Mouse (Mus musculus) cortical plate, adult 2 months (tissue): ENCODE measurements around the gene Sct. TPM values are rescaled to one million over a fixed set of nuclear protein-coding genes. Genes with fewer than 3 reads are reported as not detected.

ENCODE experiments used
- H3K27ac ChIP-seq: fragments of 200-500 bp; 2 replicates; pipeline ENCODE4 v1.5.1; 2012; ENCODE audit warnings: low read length, control low read depth, inconsistent platforms; ENCODE audit not compliant: insufficient read depth
- H3K4me1 ChIP-seq: fragments of 200-500 bp; 2 replicates; pipeline ENCODE4 v1.6.1; 2011; ENCODE audit warnings: low read length; ENCODE audit not compliant: control insufficient read depth, insufficient read depth
- H3K4me3 ChIP-seq: fragments of 200-500 bp; 2 replicates; pipeline ENCODE4 v1.5.1; 2011; ENCODE audit warnings: mild to moderate bottlenecking, low read length, control low read depth; ENCODE audit not compliant: insufficient read depth
- CTCF ChIP-seq: fragments of 200-500 bp; IDR thresholded peaks from 2 replicates; pipeline ENCODE4 v1.5.1; 2011; ENCODE audit warnings: mild to moderate bottlenecking, control low read depth, low read length; ENCODE audit not compliant: insufficient read depth; ENCODE audit errors: extremely low read depth
- POLR2A ChIP-seq: fragments of 200-500 bp; IDR thresholded peaks from 2 replicates; pipeline ENCODE4 v1.6.1; 2011; ENCODE audit warnings: mild to moderate bottlenecking, low read length, control low read depth; ENCODE audit not compliant: insufficient read depth; ENCODE audit errors: extremely low read depth
- polyA plus RNA-seq: library from polyadenylated mRNA; depleted of rRNA; stranded (reverse); fragments of >200 nt; gene quantifications from 2 replicates; pipeline ENCODE4 v1.2.3, GENCODE M21; 2012

Gene Sct
- polyA plus RNA-seq, 1 experiment = 0.27 TPM

DNA sequence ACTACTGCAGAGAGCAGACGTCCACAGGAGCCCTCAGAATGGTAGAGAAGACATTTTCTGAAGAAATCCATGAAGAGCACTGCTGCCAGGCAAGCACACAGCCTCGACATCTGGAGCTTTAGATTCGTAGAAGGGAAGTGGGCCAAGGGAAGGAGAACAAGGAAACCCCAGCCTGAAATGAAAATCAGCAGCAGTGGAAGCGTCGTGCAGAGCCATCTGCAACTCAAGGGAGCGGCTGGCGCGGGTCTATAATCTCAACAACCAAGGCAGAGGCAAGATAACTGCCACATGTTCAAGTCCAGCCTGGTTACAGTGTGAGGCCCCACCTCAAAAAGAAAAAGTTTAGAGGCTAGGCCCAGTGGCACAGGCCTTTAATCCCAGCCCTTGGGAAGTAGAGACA lies 36.1 kb upstream of the Sct start:
- peaks cover 5% of the 10 kb centered on the region for H3K4me1 ChIP-seq
- TF ChIP-seq POLR2A (no peak), CTCF (no peak)
- H3K27ac ChIP-seq = no peak overlapping the region

DNA sequence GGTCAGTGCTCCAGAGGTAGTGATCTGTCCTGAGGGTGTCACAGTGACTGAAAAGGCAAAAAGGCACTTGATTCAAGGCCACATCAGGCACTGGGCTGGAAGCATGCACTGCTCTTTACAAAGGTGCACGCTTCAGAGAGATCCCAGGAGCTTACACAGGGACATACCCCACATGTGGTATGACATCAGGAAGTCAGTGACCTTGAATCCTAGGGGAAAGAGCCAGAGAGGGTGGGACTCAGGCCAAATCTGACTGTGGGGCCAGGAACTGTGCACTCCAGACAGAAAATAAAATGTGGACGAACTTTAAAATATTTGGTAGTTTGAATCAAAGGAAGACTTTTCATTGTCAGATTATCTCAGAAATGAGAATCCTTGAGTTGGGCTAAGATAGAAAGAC lies 35.5 kb upstream of the Sct start:
- Histone ChIP-seq H3K27ac (no peak overlapping the region), H3K4me1 (peaks cover 5% of the 10 kb centered on the region), H3K4me3 (no peak overlapping the region)
- TF ChIP-seq POLR2A = no peak
- TF ChIP-seq CTCF = no peak

More for the DNA sequence above, 36.1 kb upstream of the Sct start:
- H3K4me3 ChIP-seq = no peak overlapping the region

DNA sequence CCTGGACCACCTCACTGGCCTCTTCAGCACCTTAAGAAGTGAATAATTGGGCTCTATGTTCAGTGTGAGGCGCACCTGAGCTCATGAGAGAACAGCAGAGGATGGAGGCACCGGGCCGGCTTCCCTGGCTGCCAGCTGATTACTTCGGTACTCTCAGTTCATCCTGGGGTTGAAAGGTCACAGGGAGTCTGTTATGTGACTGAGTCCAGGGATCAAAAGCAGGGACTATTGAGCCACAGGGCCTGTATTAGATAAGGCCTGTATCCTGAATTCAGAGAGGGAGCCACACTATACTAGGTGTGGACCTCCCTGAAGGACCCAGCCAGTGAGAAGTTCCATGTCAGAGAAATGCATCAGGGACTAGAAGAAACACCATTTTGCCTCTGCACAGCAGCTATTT lies 25.6 kb upstream of the Sct start:
- TF ChIP-seq POLR2A (no peak), CTCF (no peak)
- H3K27ac ChIP-seq = no peak overlapping the region
- H3K4me1 ChIP-seq = no peaks in the 10 kb centered on the region
- no peak overlapping the region for H3K4me3 ChIP-seq

DNA sequence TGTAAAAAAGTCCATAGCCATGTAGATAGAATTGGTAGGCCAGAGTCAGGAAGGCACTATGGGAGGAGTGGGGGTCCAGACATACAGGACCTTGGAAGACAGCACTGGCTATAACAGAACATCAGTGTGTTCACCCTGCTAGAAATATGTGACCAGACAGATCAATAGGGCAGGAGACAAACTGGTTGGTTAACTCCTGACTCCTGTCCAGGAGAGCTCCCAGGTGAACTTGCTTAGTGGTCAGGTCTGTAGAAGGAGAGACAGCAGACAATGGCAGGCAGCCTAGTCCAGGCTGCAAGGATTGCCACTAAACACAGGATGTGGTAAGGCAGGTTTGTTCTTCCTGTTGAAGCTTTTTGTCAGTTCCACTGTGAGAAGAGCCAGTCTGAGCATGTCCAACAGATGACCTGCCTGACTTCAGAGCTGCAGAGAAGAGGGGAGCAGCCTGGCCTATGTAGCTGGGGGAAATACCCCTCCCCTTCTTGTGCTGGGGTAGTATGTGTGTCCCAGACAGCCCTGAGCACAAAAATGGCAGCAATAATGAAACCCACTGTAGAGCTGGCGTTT lies 23.9 kb upstream of the Sct start:
- Histone ChIP-seq H3K4me1 (no peaks in the 10 kb centered on the region), H3K27ac (no peak overlapping the region), H3K4me3 (no peak overlapping the region)
- TF ChIP-seq POLR2A = no peak
- TF ChIP-seq CTCF = no peak

DNA sequence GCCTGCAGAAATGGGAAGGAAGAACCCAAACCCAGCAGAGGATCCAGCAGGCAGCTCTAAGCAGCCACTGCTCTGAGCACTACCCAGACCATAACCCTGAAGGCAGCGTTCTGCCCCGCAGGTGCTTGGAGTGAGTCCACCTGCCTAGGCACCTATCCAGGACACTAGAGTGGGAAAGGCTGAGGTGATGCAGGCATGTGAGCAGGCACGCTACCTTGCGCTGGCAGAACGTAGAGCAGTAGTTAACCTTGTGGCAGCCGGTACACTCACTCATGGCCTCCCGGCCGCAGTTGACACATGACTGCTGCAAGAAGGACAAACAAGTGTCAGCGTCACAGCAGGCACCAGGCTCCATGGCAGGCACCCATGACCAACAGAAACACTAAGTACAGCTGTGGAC lies 22.5 kb upstream of the Sct start:
- TF ChIP-seq POLR2A (no peak), CTCF (no peak)
- Histone ChIP-seq H3K27ac (no peak overlapping the region), H3K4me3 (no peak overlapping the region), H3K4me1 (no peaks in the 10 kb centered on the region)

DNA sequence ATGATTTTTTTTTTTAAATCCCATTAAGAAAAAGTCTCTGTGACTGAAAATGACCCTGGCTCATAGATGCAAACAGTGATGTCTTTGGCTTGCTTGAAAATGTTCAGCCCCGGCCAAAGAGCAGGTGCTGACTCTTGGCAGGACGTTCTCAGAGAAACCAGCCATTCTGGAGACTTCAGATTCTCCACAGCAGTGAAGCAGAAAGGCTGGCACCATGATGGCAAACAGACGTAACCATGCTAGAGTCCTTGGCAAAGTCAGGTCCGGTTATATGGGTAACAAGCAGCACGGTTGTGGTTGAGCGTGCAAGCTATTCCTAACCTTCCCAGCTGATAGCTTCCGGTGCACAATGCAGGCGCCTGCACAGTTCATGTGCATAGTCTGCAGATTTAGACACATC lies 20.2 kb upstream of the Sct start:
- TF ChIP-seq CTCF (no peak), POLR2A (no peak)
- H3K4me3 ChIP-seq = no peak overlapping the region
- H3K4me1 ChIP-seq = no peaks in the 10 kb centered on the region
- H3K27ac ChIP-seq = no peak overlapping the region

DNA sequence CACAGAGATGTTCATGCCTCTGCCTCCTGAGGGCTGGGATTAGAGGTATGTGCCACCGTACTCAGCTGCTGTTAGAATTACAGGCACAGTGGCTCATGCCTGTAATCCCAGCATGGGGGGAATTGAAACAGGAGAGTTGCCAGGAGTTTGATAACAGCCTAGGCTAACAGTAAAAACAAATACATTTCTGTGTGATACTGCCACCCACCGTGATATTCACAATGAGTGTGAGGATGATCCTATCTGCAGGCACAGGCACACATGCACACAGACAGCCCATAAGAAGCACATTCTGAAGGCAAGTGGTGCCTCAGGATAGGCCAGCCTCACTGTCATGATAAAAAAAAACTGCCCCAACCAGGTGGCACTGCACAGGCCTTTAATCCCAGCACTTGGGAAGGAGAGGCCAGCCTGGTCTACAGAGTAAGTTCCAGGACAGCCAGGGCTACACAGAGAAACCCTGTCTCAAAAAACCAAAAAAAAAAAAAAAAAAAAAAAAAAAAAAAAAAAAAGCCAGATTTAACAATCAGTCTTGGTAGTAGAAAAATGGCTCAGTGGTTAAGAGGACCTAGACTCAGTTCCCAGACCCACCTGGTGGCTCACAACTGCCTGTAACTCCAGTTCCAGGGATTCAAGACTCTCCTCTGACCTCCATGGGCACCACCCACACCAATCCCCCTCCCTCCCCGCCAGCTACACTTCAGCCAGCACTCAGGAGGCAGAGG lies 19.2 kb upstream of the Sct start:
- Histone ChIP-seq H3K4me3 (no peak overlapping the region), H3K27ac (no peak overlapping the region), H3K4me1 (no peaks in the 10 kb centered on the region; the same call in 1 of the 2 replicates)
- no peak for TF ChIP-seq POLR2A

DNA sequence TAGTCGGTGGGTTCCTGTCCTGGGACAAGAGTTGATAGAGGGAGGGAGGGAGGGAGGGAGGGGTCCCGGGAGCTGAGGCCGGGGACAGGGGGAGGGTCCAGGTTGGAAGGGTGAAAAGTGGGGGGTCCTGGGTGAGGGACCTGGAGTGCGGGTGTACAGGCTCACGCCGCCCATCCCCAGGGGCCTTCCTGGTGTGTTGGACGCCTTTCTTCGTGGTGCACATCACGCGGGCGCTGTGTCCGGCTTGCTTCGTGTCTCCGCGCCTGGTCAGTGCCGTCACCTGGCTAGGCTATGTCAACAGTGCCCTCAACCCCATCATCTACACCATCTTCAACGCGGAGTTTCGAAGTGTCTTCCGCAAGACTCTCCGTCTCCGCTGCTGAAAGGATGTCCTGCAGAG lies 15.5 kb upstream of the Sct start:
- no peak overlapping the region for H3K27ac ChIP-seq
- peaks cover 2% of the 10 kb centered on the region for H3K4me1 ChIP-seq
- TF ChIP-seq CTCF (no peak), POLR2A (no peak)
- no peak overlapping the region for H3K4me3 ChIP-seq

DNA sequence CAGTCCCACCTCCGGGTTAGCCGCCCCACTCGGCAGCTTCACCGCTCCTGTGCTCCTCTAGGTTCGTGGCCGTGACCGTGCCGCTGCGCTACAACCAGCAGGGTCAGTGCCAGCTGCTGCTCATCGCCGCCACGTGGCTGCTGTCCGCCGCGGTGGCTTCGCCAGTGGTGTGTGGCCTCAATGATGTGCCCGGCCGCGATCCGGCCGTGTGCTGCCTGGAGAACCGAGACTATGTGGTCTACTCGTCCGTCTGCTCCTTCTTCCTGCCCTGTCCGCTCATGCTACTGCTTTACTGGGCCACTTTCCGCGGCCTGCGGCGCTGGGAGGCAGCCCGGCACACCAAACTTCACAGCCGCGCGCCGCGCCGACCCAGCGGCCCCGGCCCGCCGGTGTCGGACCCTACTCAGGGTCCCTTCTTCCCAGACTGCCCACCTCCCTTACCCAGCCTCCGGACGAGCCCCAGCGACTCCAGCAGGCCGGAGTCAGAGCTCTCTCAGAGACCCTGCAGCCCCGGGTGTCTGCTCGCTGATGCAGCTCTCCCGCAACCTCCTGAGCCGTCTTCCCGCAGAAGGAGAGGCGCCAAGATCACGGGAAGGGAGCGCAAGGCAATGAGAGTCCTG lies 15.0 kb upstream of the Sct start:
- no peak overlapping the region for H3K27ac ChIP-seq
- no peak overlapping the region for H3K4me3 ChIP-seq
- no peak for TF ChIP-seq POLR2A
- peaks cover 2% of the 10 kb centered on the region for H3K4me1 ChIP-seq
